Mouse (Mus musculus) megakaryocyte, embryonic 14.5 days (primary cell): Measurements from ENCODE around the gene Uba5.

Source experiments
- FLI1 ChIP-seq: IDR thresholded peaks from 2 replicates; pipeline ENCODE4 v1.6.1; 2012; ENCODE audit warnings: low read length, inconsistent platforms, mixed read lengths
- GATA1 ChIP-seq: IDR thresholded peaks from 3 replicates; pipeline ENCODE4 v1.6.1; 2012; ENCODE audit warnings: mixed read lengths, low read length, inconsistent platforms, borderline replicate concordance

DNA sequence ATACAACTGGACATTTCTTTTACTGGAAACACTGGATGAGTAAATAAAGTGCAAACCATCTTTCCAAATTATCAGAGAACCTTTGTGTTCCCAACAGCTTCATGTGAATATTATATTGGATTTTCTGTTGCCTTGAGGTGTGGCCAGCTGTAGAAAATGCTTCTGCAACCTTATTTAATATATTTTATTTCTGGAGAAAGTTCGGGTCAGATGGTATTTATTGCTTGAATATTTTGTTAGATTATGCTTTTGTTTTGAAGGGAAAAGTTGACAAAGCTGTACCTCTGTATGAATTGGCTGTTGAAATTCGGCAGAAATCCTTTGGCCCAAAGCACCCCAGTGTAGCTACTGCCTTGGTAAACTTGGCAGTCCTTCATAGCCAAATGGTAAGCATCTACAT lies 22.6 kb downstream of the Uba5 start, which contains the start of gene Gm28305:
- TF ChIP-seq GATA1 (no peak), FLI1 (no peak)
